ENCODE assay signal across 22 mouse cellular contexts in the genomic region with DNA sequence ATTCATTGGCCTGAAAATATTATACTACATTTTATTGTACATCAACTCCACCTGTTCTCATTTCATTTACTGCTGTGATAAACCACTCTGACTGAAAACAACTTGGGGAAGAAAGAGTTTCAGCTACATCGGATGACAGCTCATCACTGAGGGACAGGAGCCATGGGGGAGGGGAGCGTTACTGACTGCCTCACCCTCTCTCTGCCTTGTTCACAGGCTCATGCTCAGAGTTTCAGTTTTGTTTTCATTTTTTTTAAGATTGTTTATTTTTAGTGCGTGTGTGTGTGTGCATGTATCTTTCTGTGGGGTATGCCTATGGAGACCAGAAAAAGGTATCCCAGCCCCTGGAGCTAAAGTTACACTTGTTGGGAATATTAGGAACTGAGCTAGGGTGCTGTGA. TPM values are rescaled to one million over a fixed set of nuclear protein-coding genes. Genes with fewer than 3 reads are reported as not detected.
DNase-seq lines count a peak whose midpoint lies in the region; ATAC-seq and TF ChIP-seq lines count a peak whose summit lies in the region.
"Had no signal": no experiment of that assay in that cellular context is flagged by ENCODE, and none has a peak within 500 bp of the region (broad histone marks: within the 10 kb centered on the region; RNA-seq: fewer than 3 reads in every experiment).

No protein-coding gene starts in this region.

- no peak overlapping the region for H3K9ac ChIP-seq in lung, embryonic 14.5 days
- no peak overlapping the region for H3K9ac ChIP-seq in heart, embryonic 12.5 days
- H3K9ac ChIP-seq: hindbrain, embryonic 15.5 days; liver, embryonic 13.5 days; neural tube, embryonic 13.5 days had no signal

- 37% methylated on average over 3 of the region's 3 CpGs for WGBS in lung, embryonic 14.5 days
- WGBS in heart, embryonic 12.5 days: 55% methylated on average over 3 of the region's 3 CpGs

- no peak for TF ChIP-seq CTCF in lung, embryonic 14.5 days (IDR thresholded peaks at IDR 0.05; ENCODE audit: low read depth)

- H3K36me3 ChIP-seq in lung, embryonic 14.5 days (ENCODE audit: insufficient read depth): 0 out of 2 replicates have a peak, but pooled peaks cover 9% of the 10 kb centered on the region
- peaks cover 15% of the 10 kb centered on the region; the same call in 1 of the 2 replicates for H3K36me3 ChIP-seq in heart, embryonic 12.5 days
- H3K36me3 ChIP-seq: hindbrain, embryonic 15.5 days had no signal

- no peaks in the 10 kb centered on the region for H3K4me1 ChIP-seq in lung, embryonic 14.5 days (ENCODE audit: insufficient read depth)
- peaks cover 25% of the 10 kb centered on the region for H3K4me1 ChIP-seq in heart, embryonic 12.5 days (replicated peaks)

- peak; percentile 25 for DNase-seq in lung, embryonic 14.5 days
- no peak for DNase-seq in lung, adult 18-20 months
- peak; percentile 87 for DNase-seq in A20 (ENCODE audit: low read depth, low spot score)
- DNase-seq in T-cell, adult 2 months (ENCODE audit: low spot score): peak; percentile 61
- no peak for DNase-seq in cerebellum, adult 8-10 months
- no peak for DNase-seq in gastrocnemius, adult 18-20 months (ENCODE audit: low spot score)
- DNase-seq: cerebellum, postnatal 36 days; gastrocnemius, adult 2 months; heart, postnatal 14 days; kidney, adult 18-20 months; kidney, postnatal 25 days; liver, embryonic 13.5 days had no signal

- no peaks in the 10 kb centered on the region for H3K9me3 ChIP-seq in lung, embryonic 14.5 days (ENCODE audit: low read depth, low read length)
- no peaks in the 10 kb centered on the region for H3K9me3 ChIP-seq in heart, embryonic 12.5 days (replicated peaks)
- H3K9me3 ChIP-seq: hindbrain, embryonic 15.5 days; liver, embryonic 13.5 days; neural tube, embryonic 13.5 days had no signal

- no peaks in the 10 kb centered on the region for H3K27me3 ChIP-seq in lung, embryonic 14.5 days (ENCODE audit: insufficient read depth, low read length)
- no peaks in the 10 kb centered on the region for H3K27me3 ChIP-seq in heart, embryonic 12.5 days (replicated peaks)
- H3K27me3 ChIP-seq: hindbrain, embryonic 15.5 days; liver, embryonic 13.5 days; neural tube, embryonic 13.5 days had no signal

- no peak overlapping the region for H3K4me3 ChIP-seq in lung, embryonic 14.5 days (ENCODE audit: low read depth, low read length)
- no peak overlapping the region for H3K4me3 ChIP-seq in heart, embryonic 12.5 days
- H3K4me3 ChIP-seq: gastrocnemius, adult 2 months; hindbrain, embryonic 15.5 days; liver, embryonic 13.5 days; neural tube, embryonic 13.5 days had no signal

- no peak overlapping the region for H3K27ac ChIP-seq in lung, embryonic 14.5 days (ENCODE audit: low read depth)
- no peak overlapping the region for H3K27ac ChIP-seq in heart, embryonic 12.5 days (ENCODE audit: poor library complexity, severe bottlenecking)
- H3K27ac ChIP-seq: gastrocnemius, adult 2 months; hindbrain, embryonic 15.5 days; liver, embryonic 13.5 days; neural tube, embryonic 13.5 days had no signal

- no peak for ATAC-seq in lung, embryonic 14.5 days (ENCODE audit: insufficient read depth)
- peak; percentile 44; the same call in 1 of the 2 replicates for ATAC-seq in monocyte, adult 5-6 weeks (replicated peaks; ENCODE audit: insufficient number of reproducible peaks, low FRiP score, low TSS enrichment, poor library complexity, severe bottlenecking)
- ATAC-seq in heart, embryonic 12.5 days (ENCODE audit: insufficient number of reproducible peaks, low FRiP score): no peak
- ATAC-seq: forebrain, embryonic 16.5 days; midbrain, embryonic 16.5 days had no signal

- no peak overlapping the region for H3K4me2 ChIP-seq in lung, embryonic 14.5 days
- no peak overlapping the region for H3K4me2 ChIP-seq in heart, embryonic 12.5 days
- H3K4me2 ChIP-seq: hindbrain, embryonic 15.5 days; liver, embryonic 13.5 days; neural tube, embryonic 13.5 days had no signal

RNA-seq across cellular contexts. Expression of a gene that starts 19.7 kb away (rescaled TPM):
- 34.1 and 34.7 TPM in 2 replicates for polyA plus RNA-seq in lung, embryonic 14.5 days (2014; fragmentation: Nextera tagmentation; extraction: Ambion mirVana)
- total RNA-seq in monocyte, adult 5-6 weeks (2017): 13.1 to 23.1 TPM (median 15.2 TPM) in 3 replicates
- polyA plus RNA-seq in heart, embryonic 12.5 days (2016; fragmentation: Nextera tagmentation; extraction: Ambion mirVana): 39.3 and 39.5 TPM in 2 replicates
- total RNA-seq in gastrocnemius, adult 18-20 months (2021): 10 to 100 TPM; 26.2 to 30.6 TPM

RNA-seq across cellular contexts. Expression of a gene that starts 40.0 kb away (rescaled TPM):
- polyA plus RNA-seq in lung, embryonic 14.5 days (2014; fragmentation: Nextera tagmentation; extraction: Ambion mirVana): not detected in 2 replicates
- not detected in 3 replicates for total RNA-seq in monocyte, adult 5-6 weeks (2017)
- not detected in 2 replicates for polyA plus RNA-seq in heart, embryonic 12.5 days (2016; fragmentation: Nextera tagmentation; extraction: Ambion mirVana)
- not detected for total RNA-seq in gastrocnemius, adult 18-20 months (2021)
- total RNA-seq: gastrocnemius, adult 2 months; heart, postnatal 14 days; layer of hippocampus, postnatal 14 days; MEL had no signal
- polyA plus RNA-seq: embryonic facial prominence, embryonic 11.5 days; forebrain, embryonic 16.5 days; hindbrain, embryonic 15.5 days; limb, embryonic 11.5 days; liver, embryonic 13.5 days; midbrain, embryonic 16.5 days; neural tube, embryonic 13.5 days had no signal

RNA-seq across cellular contexts. Expression of a gene that starts 58.1 kb away (rescaled TPM):
- 8.8 and 13.1 TPM in 2 replicates for polyA plus RNA-seq in lung, embryonic 14.5 days (2014; fragmentation: Nextera tagmentation; extraction: Ambion mirVana)
- total RNA-seq in monocyte, adult 5-6 weeks (2017): 82.5 to 116 TPM (median 97.7 TPM) in 3 replicates
- 10.0 and 10.1 TPM in 2 replicates for polyA plus RNA-seq in heart, embryonic 12.5 days (2016; fragmentation: Nextera tagmentation; extraction: Ambion mirVana)
- total RNA-seq in gastrocnemius, adult 18-20 months (2021): 100 to 1,000 TPM; 160 to 163 TPM

Comparison
In these comparisons a context has a peak if more than half of its experiments do, and no peak if none do; other contexts are left out.
1. DNase-seq: peak in lung, embryonic 14.5 days (single experiment), A20 (single experiment) and T-cell, adult 2 months (single experiment); none in lung, adult 18-20 months (0 of 2), cerebellum, adult 8-10 months (single experiment) and gastrocnemius, adult 18-20 months (single experiment).